ENCODE assay signal across 22 mouse cellular contexts in the genomic region with DNA sequence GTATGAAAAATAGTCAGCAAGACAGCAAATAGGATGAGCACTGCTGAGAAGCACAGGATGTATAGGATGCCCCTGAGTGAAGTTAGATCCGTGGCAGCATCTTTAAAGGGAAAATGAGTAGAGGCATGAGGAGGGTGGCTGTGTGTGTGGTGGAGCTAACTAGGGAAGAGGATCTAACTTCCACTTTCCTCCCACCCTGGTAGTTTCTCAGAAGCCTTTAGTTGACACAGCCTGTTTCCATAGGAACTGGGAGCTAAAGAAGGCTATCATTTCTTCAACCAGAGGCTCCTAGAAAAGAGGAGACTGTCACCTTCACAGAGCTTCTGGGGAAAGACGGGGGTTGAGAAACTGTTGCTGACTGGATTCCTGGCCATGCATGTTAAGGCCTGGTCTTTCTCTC. TPM values are rescaled to one million over a fixed set of nuclear protein-coding genes. Genes with fewer than 3 reads are reported as not detected.
"Had no signal": no experiment of that assay in that cellular context is flagged by ENCODE, and none has a peak within 500 bp of the region (broad histone marks: within the 10 kb centered on the region; RNA-seq: fewer than 3 reads in every experiment).

No protein-coding gene starts in this region.

- H3K9me3 ChIP-seq: liver, embryonic 13.5 days; midbrain, embryonic 12.5 days; midbrain, embryonic 15.5 days; neural tube, embryonic 12.5 days; neural tube, embryonic 15.5 days had no signal

- H3K36me3 ChIP-seq: liver, embryonic 13.5 days; midbrain, embryonic 12.5 days; midbrain, embryonic 15.5 days; neural tube, embryonic 12.5 days; neural tube, embryonic 15.5 days had no signal

- H3K4me1 ChIP-seq: midbrain, embryonic 12.5 days; midbrain, embryonic 15.5 days; neural tube, embryonic 12.5 days; neural tube, embryonic 15.5 days had no signal

- H3K27ac ChIP-seq: liver, embryonic 13.5 days; midbrain, embryonic 12.5 days; midbrain, embryonic 15.5 days; neural tube, embryonic 12.5 days; neural tube, embryonic 15.5 days; stomach, postnatal 0 days had no signal

- H3K27me3 ChIP-seq: liver, embryonic 13.5 days; midbrain, embryonic 12.5 days; midbrain, embryonic 15.5 days; neural tube, embryonic 12.5 days; neural tube, embryonic 15.5 days had no signal

- ATAC-seq: midbrain, embryonic 15.5 days had no signal

- H3K4me3 ChIP-seq: liver, embryonic 13.5 days; midbrain, embryonic 12.5 days; midbrain, embryonic 15.5 days; neural tube, embryonic 12.5 days; neural tube, embryonic 15.5 days had no signal

- DNase-seq: kidney, adult 9 months; kidney, postnatal 14 days; kidney, postnatal 4 days; liver, embryonic 13.5 days; lung, adult 2 months; lung, postnatal 14 days; lung, postnatal 4 days; right cerebral cortex, adult 18-20 months; right cerebral cortex, postnatal 14 days; right cerebral cortex, postnatal 4 days; thymus, postnatal 25 days had no signal

RNA-seq across cellular contexts. Expression of a gene that starts 14.1 kb away (rescaled TPM):
- total RNA-seq: layer of hippocampus, adult 18-20 months; layer of hippocampus, postnatal 14 days; left cerebral cortex, postnatal 36 days had no signal
- polyA plus RNA-seq: kidney, embryonic 16.5 days; limb, embryonic 11.5 days; liver, embryonic 13.5 days; midbrain, embryonic 12.5 days; midbrain, embryonic 15.5 days; neural tube, embryonic 12.5 days had no signal

RNA-seq across cellular contexts. Expression of a gene that starts 31.5 kb away (rescaled TPM):
- total RNA-seq: layer of hippocampus, postnatal 14 days; left cerebral cortex, postnatal 36 days had no signal
- polyA plus RNA-seq: limb, embryonic 11.5 days; midbrain, embryonic 12.5 days; neural tube, embryonic 12.5 days; stomach, embryonic 14.5 days had no signal

RNA-seq across cellular contexts. Expression of a gene that starts 43.1 kb away (rescaled TPM):
- total RNA-seq: layer of hippocampus, postnatal 14 days had no signal
